Comparison of ENCODE assay signal across 19 mouse cellular contexts in the genomic region with DNA sequence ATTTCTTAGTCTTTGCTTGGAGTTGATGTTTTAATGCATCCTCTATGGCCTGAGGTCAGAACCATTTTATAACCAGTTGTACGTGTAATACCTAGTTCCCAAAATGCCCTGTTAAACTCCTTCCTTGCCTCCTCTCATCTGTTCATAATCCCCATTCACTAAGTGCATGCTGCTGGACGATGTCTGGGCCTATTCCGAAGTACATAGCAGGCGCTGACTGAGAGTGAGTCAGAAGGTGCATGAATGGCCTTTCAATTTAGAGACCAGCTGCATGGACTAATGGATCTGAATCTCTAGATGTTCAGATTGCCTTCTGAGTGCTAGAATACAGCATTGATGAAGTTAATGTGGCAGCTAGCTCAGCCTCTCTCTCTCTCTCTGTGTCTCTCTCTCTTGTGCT.
"Had no signal": no experiment of that assay in that cellular context is flagged by ENCODE, and none has a peak within 500 bp of the region (broad histone marks: within the 10 kb centered on the region; RNA-seq: fewer than 3 reads in every experiment).

No protein-coding gene starts in this region.

- H3K27ac ChIP-seq: kidney, postnatal 0 days; layer of hippocampus, adult 2 months; left cerebral cortex, adult 2 months; limb, embryonic 12.5 days; limb, embryonic 15.5 days; liver, embryonic 14.5 days; macrophage; midbrain, embryonic 12.5 days; midbrain, embryonic 15.5 days; neural tube, embryonic 12.5 days; neural tube, embryonic 15.5 days; stomach, embryonic 15.5 days had no signal

- H3K4me2 ChIP-seq: limb, embryonic 12.5 days; limb, embryonic 15.5 days; liver, embryonic 11.5 days; lung, embryonic 14.5 days; midbrain, embryonic 12.5 days; midbrain, embryonic 15.5 days; neural tube, embryonic 12.5 days; neural tube, embryonic 15.5 days; stomach, embryonic 15.5 days had no signal

- H3K27me3 ChIP-seq: limb, embryonic 12.5 days; limb, embryonic 15.5 days; midbrain, embryonic 12.5 days; midbrain, embryonic 15.5 days; neural tube, embryonic 12.5 days; neural tube, embryonic 15.5 days; stomach, embryonic 15.5 days had no signal

- H3K4me3 ChIP-seq: layer of hippocampus, adult 2 months; left cerebral cortex, adult 2 months; limb, embryonic 12.5 days; limb, embryonic 15.5 days; midbrain, embryonic 12.5 days; midbrain, embryonic 15.5 days; neural tube, embryonic 12.5 days; neural tube, embryonic 15.5 days; stomach, embryonic 15.5 days had no signal

- ATAC-seq: liver, postnatal 0 days; lung, postnatal 0 days; midbrain, embryonic 15.5 days had no signal

- DNase-seq: kidney, postnatal 25 days; layer of hippocampus, postnatal 36 days; liver, postnatal 0 days; lung, embryonic 14.5 days; thymus, postnatal 25 days had no signal

- H3K36me3 ChIP-seq: limb, embryonic 12.5 days; limb, embryonic 15.5 days; midbrain, embryonic 12.5 days; midbrain, embryonic 15.5 days; neural tube, embryonic 12.5 days; neural tube, embryonic 15.5 days; stomach, embryonic 15.5 days had no signal

- H3K9me3 ChIP-seq: limb, embryonic 12.5 days; limb, embryonic 15.5 days; midbrain, embryonic 15.5 days; neural tube, embryonic 12.5 days; neural tube, embryonic 15.5 days; stomach, embryonic 15.5 days had no signal

- H3K9ac ChIP-seq: limb, embryonic 12.5 days; limb, embryonic 15.5 days; liver, embryonic 14.5 days; liver, postnatal 0 days; lung, embryonic 14.5 days; midbrain, embryonic 12.5 days; midbrain, embryonic 15.5 days; neural tube, embryonic 12.5 days; neural tube, embryonic 15.5 days; stomach, embryonic 15.5 days had no signal

- H3K4me1 ChIP-seq: limb, embryonic 12.5 days; limb, embryonic 15.5 days; midbrain, embryonic 12.5 days; midbrain, embryonic 15.5 days; neural tube, embryonic 12.5 days; neural tube, embryonic 15.5 days; stomach, embryonic 15.5 days had no signal
